Mouse (Mus musculus) midbrain, embryonic 14.5 days (tissue): Measurements from ENCODE around the gene Hnrnph2. TPM values are rescaled to one million over a fixed set of nuclear protein-coding genes. Genes with fewer than 3 reads are reported as not detected.
A peak's percentile ranks its signal among the peaks of the same experiment; 100 is the strongest.

Experiments used
- ATAC-seq: fragments of 200-750 bp; cut with Nextera tagmentation; 2 replicates; pipeline ENCODE4 v1.8.0; 2017; ENCODE audit warnings: moderate number of reproducible peaks, moderate library complexity; ENCODE audit not compliant: low FRiP score, low TSS enrichment
- DNase-seq: peaks from one replicate; pipeline ENCODE4 v3.0.0-alpha.2; 2015
- H3K27ac ChIP-seq: fragments of 300-500 bp; sonication (generic); replicated peaks from 2 replicates; pipeline ENCODE4 v1.5.1; 2014; ENCODE audit warnings: mild to moderate bottlenecking, low read depth, low read length, moderate library complexity
- H3K27me3 ChIP-seq: fragments of 300-500 bp; sonication (generic); 2 replicates; pipeline ENCODE4 v1.6.1; 2014; ENCODE audit warnings: low read length, control low read depth, mixed read lengths; ENCODE audit not compliant: control insufficient read depth, insufficient read depth
- H3K36me3 ChIP-seq: fragments of 300-500 bp; sonication (generic); 2 replicates; pipeline ENCODE4 v1.6.1; 2014; ENCODE audit warnings: low read length, control low read depth; ENCODE audit not compliant: control insufficient read depth, insufficient read depth
- H3K4me1 ChIP-seq: fragments of 300-500 bp; sonication (generic); 2 replicates; pipeline ENCODE4 v1.6.1; 2014; ENCODE audit warnings: mild to moderate bottlenecking, antibody characterized with exemption, low read length, control low read depth; ENCODE audit not compliant: control insufficient read depth, insufficient read depth
- H3K4me2 ChIP-seq: fragments of 300-500 bp; sonication (generic); 2 replicates; pipeline ENCODE4 v1.6.1; 2014; ENCODE audit warnings: mild to moderate bottlenecking, low read length, moderate library complexity
- H3K4me3 ChIP-seq: fragments of 300-500 bp; sonication (generic); replicated peaks from 2 replicates; pipeline ENCODE4 v1.5.1; 2014; ENCODE audit warnings: low read depth, low read length
- H3K9ac ChIP-seq: fragments of 300-500 bp; sonication (generic); replicated peaks from 2 replicates; pipeline ENCODE4 v1.6.1; 2014; ENCODE audit warnings: mild to moderate bottlenecking, low read length, moderate library complexity
- H3K9me3 ChIP-seq: fragments of 300-500 bp; sonication (generic); 2 replicates; pipeline ENCODE4 v1.6.1; 2016; ENCODE audit warnings: low read length, control low read depth, mixed read lengths; ENCODE audit not compliant: control insufficient read depth
- WGBS: fragments of 180-500 bp; shearing (Covaris S2); extraction: QIAGEN DNeasy Blood & Tissue Kit; methylation state at CpG from one replicate; pipeline ENCODE4 v1.1.7; 2014; 5-methylcytosine and 5-hydroxymethylcytosine counted together
- polyA plus RNA-seq: library from polyadenylated mRNA; unstranded; fragments of >200 nt; fragmentation: Nextera tagmentation; extraction: Ambion mirVana; gene quantifications from 2 replicates; pipeline ENCODE4 v1.2.1, GENCODE M21; 2014

The Hnrnph2 gene
- polyA plus RNA-seq, 1 experiment from 2014 or later = 106 TPM

GRCm38 (mm10) chrX:134582888-134583669, 17.9 kb upstream of the Hnrnph2 start, which contains the start of gene Btk:
TSS of gene Btk (minus strand) at chrX:134583570.
- Histone ChIP-seq H3K27me3 (no peaks in the 10 kb centered on the region), H3K4me1 (no peaks in the 10 kb centered on the region), H3K36me3 (peaks cover 5% of the 10 kb centered on the region; the same call in 1 of the 2 replicates), H3K9me3 (no peaks in the 10 kb centered on the region), H3K4me3 (no peak within 1 kb of the TSS), H3K27ac (no peak within 1 kb of the TSS), H3K4me2 (no peak within 1 kb of the TSS), H3K9ac (no peak within 1 kb of the TSS)
- 82% methylated on average over 11 of the region's 11 CpGs for WGBS
- no peak for DNase-seq
- ATAC-seq = no peak

- H3K27ac ChIP-seq = peak within 1 kb of the TSS; percentile 86
- DNase-seq (peak; percentile 93), ATAC-seq (peak; percentile 96)
- H3K4me1 ChIP-seq = no peaks in the 10 kb centered on the region
- peak within 1 kb of the TSS; percentile 57 for H3K9ac ChIP-seq
- no peaks in the 10 kb centered on the region for H3K27me3 ChIP-seq
- no peaks in the 10 kb centered on the region for H3K9me3 ChIP-seq
- peak within 1 kb of the TSS; percentile 62 for H3K4me2 ChIP-seq
- peak within 1 kb of the TSS; percentile 46 for H3K4me3 ChIP-seq
- H3K36me3 ChIP-seq = peaks cover 12% of the 10 kb centered on the region; the same call in 1 of the 2 replicates
- WGBS = 25% methylated on average over 45 of the region's 45 CpGs
Observed at GRCm38 (mm10) chrX:134585103-134586002, 15.6 kb upstream of the Hnrnph2 start, which contains the start of gene Rpl36a. TSS of gene Rpl36a (plus strand) at chrX:134585654.

- peak overlapping the region; percentile 57; the same call in 1 of the 2 replicates for H3K9ac ChIP-seq
- WGBS = 38% methylated on average over 8 of the region's 8 CpGs
- no peaks in the 10 kb centered on the region for H3K27me3 ChIP-seq
- peak overlapping the region; percentile 46 for H3K4me3 ChIP-seq
- no peaks in the 10 kb centered on the region for H3K4me1 ChIP-seq
- ATAC-seq (no peak), DNase-seq (no peak)
- H3K27ac ChIP-seq = no peak overlapping the region
- H3K36me3 ChIP-seq = peaks cover 13% of the 10 kb centered on the region; the same call in 1 of the 2 replicates
- peak overlapping the region; percentile 62 for H3K4me2 ChIP-seq
- H3K9me3 ChIP-seq = no peaks in the 10 kb centered on the region
Observed at GRCm38 (mm10) chrX:134586447-134586846, 14.5 kb upstream of the Hnrnph2 start.

GRCm38 (mm10) chrX:134588261-134588660, 12.7 kb upstream of the Hnrnph2 start:
- WGBS = 90% methylated on average over 4 of the region's 4 CpGs
- no peaks in the 10 kb centered on the region for H3K4me1 ChIP-seq
- no peaks in the 10 kb centered on the region for H3K9me3 ChIP-seq
- H3K36me3 ChIP-seq = peaks cover 13% of the 10 kb centered on the region; the same call in 1 of the 2 replicates
- DNase-seq (no peak), ATAC-seq (no peak)
- H3K4me3 ChIP-seq = no peak overlapping the region
- no peak overlapping the region for H3K9ac ChIP-seq
- no peak overlapping the region for H3K4me2 ChIP-seq
- H3K27ac ChIP-seq = no peak overlapping the region
- no peaks in the 10 kb centered on the region for H3K27me3 ChIP-seq

- DNase-seq = no peak
- Histone ChIP-seq H3K9me3 (no peaks in the 10 kb centered on the region), H3K36me3 (peaks cover 13% of the 10 kb centered on the region; the same call in 1 of the 2 replicates), H3K4me1 (no peaks in the 10 kb centered on the region), H3K4me3 (no peak overlapping the region), H3K9ac (no peak overlapping the region), H3K27me3 (no peaks in the 10 kb centered on the region), H3K27ac (no peak overlapping the region), H3K4me2 (no peak overlapping the region)
- WGBS = 88% methylated on average over 3 of the region's 3 CpGs
- no peak for ATAC-seq
Observed at GRCm38 (mm10) chrX:134588997-134589396, 12.0 kb upstream of the Hnrnph2 start.

- H3K9me3 ChIP-seq = no peaks in the 10 kb centered on the region
- H3K4me2 ChIP-seq = no peak overlapping the region
- ATAC-seq (no peak), DNase-seq (no peak)
- H3K4me3 ChIP-seq = no peak overlapping the region
- no peak overlapping the region for H3K27ac ChIP-seq
- H3K4me1 ChIP-seq = no peaks in the 10 kb centered on the region
- 73% methylated on average over 5 of the region's 5 CpGs for WGBS
- H3K9ac ChIP-seq = no peak overlapping the region
- peaks cover 13% of the 10 kb centered on the region; the same call in 1 of the 2 replicates for H3K36me3 ChIP-seq
- H3K27me3 ChIP-seq = no peaks in the 10 kb centered on the region
Observed at GRCm38 (mm10) chrX:134589836-134590235, 11.1 kb upstream of the Hnrnph2 start.

- no peak overlapping the region for H3K27ac ChIP-seq
- 33% methylated on average over 10 of the region's 10 CpGs for WGBS
- H3K4me3 ChIP-seq = peak overlapping the region; percentile 46
- no peaks in the 10 kb centered on the region for H3K9me3 ChIP-seq
- ATAC-seq (no peak), DNase-seq (no peak)
- H3K27me3 ChIP-seq = no peaks in the 10 kb centered on the region
- H3K4me1 ChIP-seq = 0 out of 2 replicates have a peak, but pooled peaks cover 7% of the 10 kb centered on the region
- peak overlapping the region; percentile 4; the same call in 1 of the 2 replicates for H3K9ac ChIP-seq
- no peaks in the 10 kb centered on the region for H3K36me3 ChIP-seq
- peak overlapping the region; percentile 53 for H3K4me2 ChIP-seq
Observed at GRCm38 (mm10) chrX:134599922-134600565, 935 bp upstream of the Hnrnph2 start.
